Mouse (Mus musculus): ENCODE results near the gene Gm26620.
A peak's percentile ranks its signal among the peaks of the same experiment; 100 is the strongest.

Gm26620 gene

GRCm38 (mm10) chr1:170871402-170871801, 13.5 kb upstream of the Gm26620 start:
- DNase-seq (ENCODE audit: low spot score): no peak

- no peak for DNase-seq (ENCODE audit: low spot score)
Observed at GRCm38 (mm10) chr1:170871961-170872360, 12.9 kb upstream of the Gm26620 start.

- no peak for DNase-seq (ENCODE audit: low spot score)
Observed at GRCm38 (mm10) chr1:170875676-170876075, 9.2 kb upstream of the Gm26620 start.

GRCm38 (mm10) chr1:170876906-170877305, 8.0 kb upstream of the Gm26620 start:
- DNase-seq (ENCODE audit: low spot score): no peak

DNA sequence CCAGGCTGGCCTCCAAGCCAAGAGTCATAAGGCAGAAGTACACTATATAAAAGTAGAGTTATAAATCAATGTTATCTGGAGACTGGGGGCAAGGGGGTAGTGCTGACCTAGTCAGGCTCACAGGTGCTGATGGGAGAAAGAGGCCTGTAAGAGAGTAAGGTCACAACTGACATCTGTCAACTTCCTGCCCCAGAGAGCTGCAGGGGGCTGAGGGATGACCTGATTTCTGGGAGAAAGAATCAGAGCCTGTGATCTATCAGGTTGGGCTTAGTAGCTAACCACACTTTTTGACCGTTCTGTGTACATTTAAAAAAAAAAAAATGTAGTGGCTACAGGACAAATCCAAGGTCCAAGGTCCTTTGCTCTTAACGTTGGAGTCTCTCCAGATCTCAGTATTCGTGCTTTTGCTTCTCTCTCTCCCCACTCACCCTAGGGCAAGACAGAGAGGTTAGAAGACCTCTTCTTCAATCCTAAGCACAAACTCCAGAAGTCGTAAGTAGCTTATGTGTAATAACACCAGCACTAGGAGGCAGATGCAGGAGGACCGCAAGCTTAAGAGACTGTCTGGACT, 1.9 kb upstream of the Gm26620 start:
- no peak for DNase-seq (ENCODE audit: low spot score)

- DNase-seq (ENCODE audit: low spot score): no peak
Observed at GRCm38 (mm10) chr1:170884390-170884789, 475 bp upstream of the Gm26620 start.

DNA sequence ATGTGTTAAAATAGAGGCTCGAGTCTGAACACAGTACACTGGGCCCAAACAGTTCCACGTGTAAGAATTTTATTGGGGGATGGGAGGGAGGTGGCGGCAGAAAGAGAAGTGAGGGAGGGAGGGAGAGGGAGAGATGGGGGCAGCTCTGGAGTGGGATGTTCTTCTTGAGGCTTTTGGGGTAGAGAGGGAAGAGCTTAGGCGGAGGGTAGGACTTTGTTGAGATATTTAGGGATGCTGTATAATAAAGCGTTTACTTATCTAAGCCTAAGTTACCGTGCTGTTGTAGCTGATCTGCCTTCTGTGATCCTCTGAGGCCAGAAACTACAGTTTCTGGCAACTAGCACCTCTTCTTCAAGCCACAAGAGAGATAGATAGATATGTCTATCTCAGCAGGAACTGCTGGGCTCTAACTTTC, 1.2 kb downstream of the Gm26620 start:
- no peak for DNase-seq (ENCODE audit: low spot score)

DNA sequence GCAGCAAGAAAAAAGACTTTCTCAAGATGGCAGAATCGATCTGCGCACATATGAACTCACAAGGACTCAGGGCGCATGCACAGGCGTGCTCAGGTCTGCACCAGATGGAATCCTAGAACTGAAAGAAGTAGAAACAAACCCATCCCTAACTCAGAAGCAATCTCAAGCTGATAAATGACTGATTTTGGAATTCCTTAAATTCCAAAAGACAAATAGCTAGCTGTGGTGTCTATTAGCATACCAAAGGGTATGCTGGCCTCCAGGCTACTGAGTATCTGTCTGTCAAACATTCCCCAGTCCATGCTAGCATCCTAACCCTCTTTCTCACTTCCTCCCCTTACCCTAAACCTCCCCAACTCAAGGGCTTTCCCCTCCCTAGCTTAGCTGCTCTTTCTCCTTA, 4.4 kb downstream of the Gm26620 start:
- no peak for DNase-seq (ENCODE audit: low spot score)

GRCm38 (mm10) chr1:170891646-170892045, 6.8 kb downstream of the Gm26620 start:
- no peak for DNase-seq (ENCODE audit: low spot score)

DNA sequence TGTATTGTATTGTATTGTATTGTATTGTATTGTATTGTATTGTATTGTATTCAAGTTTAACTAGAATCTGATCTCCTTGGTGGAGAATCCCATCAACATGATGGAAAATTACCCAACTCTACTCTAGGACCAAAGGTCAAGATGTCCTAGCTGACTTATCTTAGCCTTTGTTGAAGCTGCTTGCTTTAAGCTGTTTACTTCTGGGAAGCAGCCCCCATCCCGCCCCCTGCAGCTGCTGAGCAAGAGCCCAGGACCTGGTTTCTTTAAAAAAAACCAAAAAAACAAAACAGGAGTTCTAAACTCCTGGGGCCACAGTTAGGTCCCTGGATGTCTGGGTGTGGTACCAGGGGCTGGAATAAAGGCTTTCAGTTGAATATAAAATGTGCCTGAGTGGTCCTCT, 7.4 kb downstream of the Gm26620 start:
- no peak for DNase-seq (ENCODE audit: low spot score)

- DNase-seq (ENCODE audit: low spot score): no peak
Observed at GRCm38 (mm10) chr1:170894603-170895602, 10.0 kb downstream of the Gm26620 start.

GRCm38 (mm10) chr1:170896651-170897281, 11.9 kb downstream of the Gm26620 start:
- no peak for DNase-seq (ENCODE audit: low spot score)

DNA sequence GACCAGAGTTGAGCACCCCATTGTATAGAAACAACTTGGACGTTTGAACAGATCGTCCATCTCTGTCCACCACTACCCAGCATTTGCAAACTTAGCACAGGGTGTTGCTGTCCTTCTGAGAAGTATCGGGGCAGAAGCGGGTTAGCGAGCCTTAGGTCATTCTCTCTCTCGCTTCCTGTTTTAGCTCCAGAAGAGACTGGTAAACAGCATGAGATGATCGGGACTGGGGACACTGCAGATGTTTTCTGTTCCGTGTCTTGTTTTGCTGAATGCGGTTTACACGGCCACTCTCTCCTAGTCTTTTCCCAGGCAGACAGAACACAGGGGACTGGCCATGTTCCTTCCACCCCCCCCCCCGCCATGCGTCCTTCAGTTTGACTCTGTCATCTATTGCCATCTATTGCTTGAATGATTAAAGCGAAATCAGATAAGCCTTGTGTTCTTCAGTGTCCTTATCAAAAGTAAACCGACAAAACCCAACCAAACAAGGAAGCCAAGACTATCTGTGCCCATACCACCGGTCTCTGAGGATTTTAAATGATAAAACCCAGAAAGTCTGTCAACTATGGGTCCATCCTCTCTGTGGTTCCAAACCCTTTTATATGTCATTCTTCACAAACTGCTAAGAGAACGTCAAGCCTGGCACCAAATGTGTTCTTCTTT, 13.7 kb downstream of the Gm26620 start:
- DNase-seq (ENCODE audit: low spot score): no peak

GRCm38 (mm10) chr1:170900799-170901467, 16.1 kb downstream of the Gm26620 start:
- no peak for DNase-seq (ENCODE audit: low spot score)

DNA sequence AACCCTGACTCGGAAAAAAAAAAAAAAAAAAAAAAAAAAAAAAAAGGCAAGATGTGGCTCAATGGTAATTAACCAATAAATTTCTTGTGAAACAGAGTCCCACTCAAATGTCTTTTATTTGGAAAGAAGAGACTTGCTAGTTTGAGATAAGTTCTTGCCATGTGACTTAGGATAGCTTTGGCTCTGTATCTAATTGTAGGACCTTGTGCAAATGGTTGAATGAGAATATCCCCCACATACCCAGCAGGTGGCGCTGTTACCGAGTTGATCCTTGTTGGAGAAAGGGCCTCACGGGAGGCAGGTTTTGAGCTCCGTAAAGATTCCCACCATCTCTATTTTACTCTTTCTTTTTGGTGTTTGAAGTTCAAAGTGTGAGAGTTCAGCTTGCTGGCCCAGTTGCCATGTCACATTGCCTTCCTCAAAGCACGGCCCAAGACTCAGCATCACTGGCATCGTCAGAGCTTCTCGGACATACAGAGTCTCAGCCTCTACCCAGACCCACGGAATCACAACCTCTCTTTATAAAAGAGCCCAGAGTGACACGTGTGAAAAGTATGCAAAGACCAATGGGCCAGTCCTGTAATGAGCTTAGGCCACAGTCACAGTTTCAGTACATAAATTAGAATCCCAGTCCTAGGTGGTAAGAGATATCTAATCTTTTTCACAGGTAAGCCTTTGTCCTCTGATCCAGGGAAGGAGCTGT, 16.8 kb downstream of the Gm26620 start:
- DNase-seq (ENCODE audit: low spot score): peak; percentile 82

- no peak for DNase-seq (ENCODE audit: low spot score)
Observed at GRCm38 (mm10) chr1:170903485-170903884, 18.6 kb downstream of the Gm26620 start.

DNA sequence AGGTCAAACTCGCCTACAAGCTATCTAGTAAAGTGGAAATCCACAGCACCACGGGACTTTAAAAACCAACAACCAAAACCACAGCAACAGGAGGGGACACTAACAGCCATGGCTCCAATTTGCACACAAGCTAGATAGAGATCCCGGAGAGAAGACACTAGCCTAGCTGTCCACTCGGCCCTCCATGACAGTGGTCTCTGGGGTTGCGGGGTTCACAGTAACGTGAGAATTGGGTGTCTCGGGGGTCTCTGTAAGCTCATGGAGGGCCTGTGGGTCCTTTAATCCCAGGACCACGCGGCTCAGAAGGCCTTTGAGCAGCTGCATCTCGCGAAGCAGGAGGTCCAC, 22.2 kb downstream of the Gm26620 start:
- DNase-seq (ENCODE audit: low spot score): no peak

DNA sequence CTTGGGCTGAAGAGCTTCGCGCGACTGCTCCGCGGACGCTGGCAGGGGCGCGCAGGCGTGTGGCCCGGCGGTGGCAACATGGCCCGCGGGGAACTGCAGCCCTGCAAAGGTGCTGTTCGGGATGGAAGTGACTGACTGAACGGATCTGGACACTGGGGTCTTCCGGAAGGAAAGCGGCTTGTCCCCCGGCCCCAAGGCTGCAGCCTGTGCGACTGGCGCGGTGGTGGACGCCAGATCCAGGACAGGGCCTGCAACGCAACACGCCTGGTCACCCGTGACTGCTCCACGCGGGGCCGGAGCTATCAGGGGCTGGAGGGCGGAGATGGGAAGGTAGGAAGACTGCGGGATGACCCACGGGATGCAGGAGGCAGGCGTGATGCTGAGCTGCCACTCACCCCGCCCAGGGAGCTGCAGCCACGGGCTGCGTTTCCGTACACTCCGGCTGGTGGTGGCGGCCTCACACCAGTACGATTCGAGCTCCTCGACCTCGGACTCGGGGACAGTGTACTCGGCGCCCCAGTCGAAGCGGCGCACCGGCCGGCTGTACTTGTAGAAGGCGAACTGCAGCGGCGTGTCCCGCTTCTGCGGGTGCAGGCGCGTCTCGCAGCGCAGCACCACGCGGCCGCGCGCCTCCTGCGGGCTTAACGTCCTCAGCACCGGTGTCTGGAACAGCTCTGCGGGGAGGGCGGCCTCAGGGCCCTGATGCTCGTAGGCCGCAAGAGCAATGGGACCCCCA, 22.8 kb downstream of the Gm26620 start:
- no peak for DNase-seq (ENCODE audit: low spot score)

- no peak for DNase-seq (ENCODE audit: low spot score)
Observed at GRCm38 (mm10) chr1:170908341-170908740, 23.5 kb downstream of the Gm26620 start.

GRCm38 (mm10) chr1:170911907-170912660, 27.2 kb downstream of the Gm26620 start:
- no peak for DNase-seq (ENCODE audit: low spot score)
